Mouse (Mus musculus): ENCODE measurements around the gene Med29.

GRCm38 (mm10) chr7:28358431-28358830 is 34.1 kb downstream of the Med29 start:
- no peak for TF ChIP-seq CTCF (IDR thresholded peaks at IDR 0.05; ENCODE audit: low read depth)
- TF ChIP-seq EP300 (IDR thresholded peaks at IDR 0.05; ENCODE audit: low read depth): no peak
